Mouse (Mus musculus) neural tube, embryonic 12.5 days (tissue): ENCODE data around the gene Chil5. TPM values are rescaled to one million over a fixed set of nuclear protein-coding genes. Genes with fewer than 3 reads are reported as not detected.
A peak's percentile ranks its signal among the peaks of the same experiment; 100 is the strongest.
"Not testable (repeated sequence)": the region's sequence is repeated elsewhere in the genome, so short reads cannot be mapped to it uniquely, and the experiment has no call there.

Source experiments
- ATAC-seq: fragments of 200-750 bp; cut with Nextera tagmentation; 2 replicates; pipeline ENCODE4 v1.8.0; 2017; ENCODE audit warnings: low read depth, mild to moderate bottlenecking, moderate TSS enrichment, moderate library complexity; ENCODE audit not compliant: low FRiP score
- H3K27ac ChIP-seq: fragments of 300-500 bp; sonication (generic); 2 replicates; pipeline ENCODE4 v1.5.1; 2016
- H3K27me3 ChIP-seq: fragments of 300-500 bp; sonication (generic); replicated peaks from 2 replicates; pipeline ENCODE4 v1.6.1; 2016; ENCODE audit warnings: mild to moderate bottlenecking
- H3K36me3 ChIP-seq: fragments of 300-500 bp; sonication (generic); 2 replicates; pipeline ENCODE4 v1.6.1; 2016; ENCODE audit warnings: mild to moderate bottlenecking
- H3K4me1 ChIP-seq: fragments of 300-500 bp; sonication (generic); 2 replicates; pipeline ENCODE4 v1.6.1; 2016
- H3K4me2 ChIP-seq: fragments of 300-500 bp; sonication (generic); replicated peaks from 2 replicates; pipeline ENCODE4 v1.6.1; 2016; ENCODE audit warnings: mild to moderate bottlenecking
- H3K4me3 ChIP-seq: fragments of 300-500 bp; sonication (generic); 2 replicates; pipeline ENCODE4 v1.5.1; 2016
- H3K9ac ChIP-seq: fragments of 300-500 bp; sonication (generic); 2 replicates; pipeline ENCODE4 v1.6.1; 2016; ENCODE audit warnings: mild to moderate bottlenecking
- H3K9me3 ChIP-seq: fragments of 300-500 bp; sonication (generic); 2 replicates; pipeline ENCODE4 v1.6.1; 2016; ENCODE audit warnings: mild to moderate bottlenecking
- WGBS: fragments of 180-500 bp; shearing (Covaris S2); methylation state at CpG from one replicate; pipeline ENCODE4 v1.1.7; 2016; 5-methylcytosine and 5-hydroxymethylcytosine counted together
- polyA plus RNA-seq: library from polyadenylated mRNA; unstranded; fragments of >200 nt; fragmentation: Nextera tagmentation; extraction: Ambion mirVana; gene quantifications from 2 replicates; pipeline ENCODE4 v1.2.1, GENCODE M21; 2016

Gene Chil5
- not detected in 2 replicates for polyA plus RNA-seq

DNA sequence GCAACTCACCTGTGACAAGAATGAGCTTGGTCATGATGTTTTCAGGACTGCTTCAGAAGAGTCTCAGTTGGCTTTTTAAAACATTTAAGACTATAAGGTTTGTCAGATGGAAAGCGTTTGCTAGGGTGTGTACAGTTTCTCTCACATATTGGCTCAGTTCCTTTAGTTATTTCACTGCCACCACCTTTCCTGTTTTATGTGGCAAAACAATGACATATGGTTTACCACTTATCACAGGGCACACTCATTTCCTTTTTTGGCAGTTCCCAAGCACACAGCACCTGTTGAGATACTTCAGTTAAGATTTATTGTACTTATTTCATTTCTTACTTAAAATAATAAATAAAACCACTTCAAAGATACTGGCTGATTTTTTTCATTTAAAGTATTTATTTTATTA lies at the start of gene Chil5:
Chil5 (minus strand) TSS at position 34 of the 400 bp plus-strand sequence.
- no peak within 1 kb of the TSS for H3K9ac ChIP-seq

DNA sequence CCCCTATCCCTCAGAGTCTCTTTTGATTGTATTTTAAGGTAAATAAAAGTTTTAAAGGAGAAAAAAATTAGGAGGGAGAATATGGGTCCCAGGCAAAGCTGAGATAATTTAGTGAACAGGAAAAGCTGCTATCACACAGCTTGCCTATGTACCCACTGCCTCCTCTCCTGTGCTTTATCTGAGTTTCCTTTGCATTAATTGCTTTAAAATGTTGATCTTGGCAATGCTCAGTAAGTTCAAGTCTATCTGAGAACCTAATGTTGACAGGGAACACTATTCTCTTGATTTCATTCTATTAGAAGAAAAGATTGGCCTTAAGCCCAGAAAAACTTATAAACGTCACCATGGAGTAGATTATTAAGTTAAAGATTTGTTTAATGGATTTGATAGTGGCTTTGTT lies 42.2 kb upstream of the Chil5 start:
- no peaks in the 10 kb centered on the region for H3K9me3 ChIP-seq
- no peaks in the 10 kb centered on the region for H3K27me3 ChIP-seq
- H3K4me2 ChIP-seq, result no peak overlapping the region
- H3K9ac ChIP-seq, result no peak overlapping the region
- no peak overlapping the region for H3K27ac ChIP-seq
- 80% methylated on average over 1 of the region's 1 CpGs for WGBS
- H3K36me3 ChIP-seq, result no peaks in the 10 kb centered on the region
- no peak overlapping the region for H3K4me3 ChIP-seq
- H3K4me1 ChIP-seq, result no peaks in the 10 kb centered on the region
- ATAC-seq, result no peak

More for the DNA sequence above, at the start of gene Chil5:
- no peaks in the 10 kb centered on the region for H3K27me3 ChIP-seq
- no peak within 1 kb of the TSS for H3K4me2 ChIP-seq
- no peak for ATAC-seq
- H3K36me3 ChIP-seq, result no peaks in the 10 kb centered on the region
- no peak within 1 kb of the TSS for H3K4me3 ChIP-seq
- 88% methylated on average over 1 of the region's 1 CpGs for WGBS
- no peaks in the 10 kb centered on the region for H3K9me3 ChIP-seq
- no peak within 1 kb of the TSS for H3K27ac ChIP-seq
- no peaks in the 10 kb centered on the region for H3K4me1 ChIP-seq

DNA sequence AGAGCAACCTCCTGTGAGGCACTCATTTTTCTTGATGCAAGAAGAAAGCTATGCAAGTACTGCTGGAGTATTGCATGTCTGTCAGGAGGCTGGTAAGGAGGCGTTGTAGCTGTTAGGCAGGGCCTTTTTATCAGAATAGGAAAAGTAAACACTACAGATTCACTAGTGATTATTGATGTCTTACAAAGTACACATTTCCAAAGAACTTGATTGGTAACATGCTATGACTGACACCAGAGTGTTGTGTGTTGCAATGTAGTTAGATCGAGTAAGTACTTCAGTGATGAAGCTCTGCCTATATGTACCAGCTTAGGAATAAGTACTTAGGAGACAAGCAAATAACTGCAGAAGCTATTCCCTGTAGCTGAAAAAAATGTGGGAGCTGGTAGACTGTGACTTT lies 38.4 kb upstream of the Chil5 start:
- WGBS, result 83% methylated on average over 2 of the region's 2 CpGs
- Histone ChIP-seq H3K9ac (no peak overlapping the region), H3K4me3 (no peak overlapping the region), H3K4me1 (no peaks in the 10 kb centered on the region), H3K9me3 (no peaks in the 10 kb centered on the region), H3K27ac (no peak overlapping the region), H3K4me2 (no peak overlapping the region), H3K36me3 (no peaks in the 10 kb centered on the region), H3K27me3 (no peaks in the 10 kb centered on the region)
- ATAC-seq, result no peak

DNA sequence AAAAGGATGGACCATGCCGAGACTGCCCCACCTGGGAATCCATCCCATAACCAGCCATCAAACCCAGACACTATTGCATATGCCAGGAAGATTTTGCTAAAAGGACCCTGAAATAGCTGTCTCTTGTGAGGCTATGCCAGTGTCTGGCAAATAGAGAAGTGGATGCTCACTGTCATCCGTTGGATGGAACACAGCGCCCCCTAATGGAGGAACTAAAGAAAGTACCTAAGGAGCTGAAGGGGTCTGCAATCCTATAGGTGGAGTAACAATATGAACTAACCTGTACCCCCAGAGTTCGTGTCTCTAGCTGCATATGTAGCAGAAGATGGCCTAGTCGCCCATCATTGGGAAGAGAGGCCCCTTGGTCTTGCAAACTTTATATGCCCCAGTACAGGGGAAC lies 35.1 kb upstream of the Chil5 start:
- ATAC-seq, result not testable (repeated sequence)
- 35% methylated on average over 5 of the region's 5 CpGs for WGBS

DNA sequence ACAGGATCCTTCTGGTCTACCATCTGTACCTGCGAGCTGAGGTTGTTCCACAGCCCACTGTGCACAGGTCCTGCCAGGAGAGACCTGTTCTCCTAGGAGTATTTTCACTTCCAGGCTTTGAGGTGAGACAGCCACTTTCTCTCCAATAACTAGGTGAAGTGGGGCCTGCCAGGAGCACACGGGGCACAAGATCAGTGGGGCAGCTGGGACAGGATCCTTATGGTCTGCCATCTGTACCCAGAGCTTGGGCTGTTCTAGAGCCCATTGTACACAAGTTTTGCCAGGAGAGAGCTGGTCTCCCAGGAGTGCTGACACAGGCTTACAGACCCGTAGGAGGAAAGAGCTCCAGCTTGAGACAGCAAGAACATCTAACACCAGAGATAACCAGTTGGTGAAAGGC lies 25.4 kb upstream of the Chil5 start:
- Histone ChIP-seq H3K27me3 (no peaks in the 10 kb centered on the region), H3K4me1 (no peaks in the 10 kb centered on the region), H3K36me3 (no peaks in the 10 kb centered on the region), H3K27ac (no peak overlapping the region), H3K4me2 (no peak overlapping the region), H3K4me3 (no peak overlapping the region), H3K9me3 (no peaks in the 10 kb centered on the region), H3K9ac (no peak overlapping the region)
- no peak for ATAC-seq
- WGBS, result 79% methylated on average over 3 of the region's 3 CpGs

More for the DNA sequence above, 35.1 kb upstream of the Chil5 start:
- H3K9me3 ChIP-seq, H3K4me2 ChIP-seq, H3K4me1 ChIP-seq, H3K9ac ChIP-seq, H3K27me3 ChIP-seq, H3K27ac ChIP-seq, H3K4me3 ChIP-seq, H3K36me3 ChIP-seq: not testable (repeated sequence)

DNA sequence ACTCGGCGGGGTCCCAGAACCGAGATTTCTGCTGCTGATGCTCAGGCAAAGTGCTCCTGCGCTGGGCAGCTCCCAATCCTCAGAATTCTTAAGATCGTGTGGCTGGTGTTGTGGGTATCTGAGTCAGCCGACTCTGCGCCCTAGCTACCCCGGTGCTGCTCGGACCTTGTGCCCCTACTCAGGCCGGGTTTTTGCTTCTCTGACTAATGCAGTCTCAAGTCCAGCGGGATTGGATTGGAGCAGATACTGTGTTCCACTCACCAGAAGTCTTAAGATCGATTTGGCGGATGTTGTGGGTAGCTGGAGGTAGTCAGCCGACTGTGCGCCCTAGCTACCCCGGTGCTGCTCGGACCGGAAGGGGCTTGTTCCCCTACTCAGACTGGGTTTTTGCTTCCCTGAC lies 19.3 kb upstream of the Chil5 start:
- no peaks in the 10 kb centered on the region for H3K9me3 ChIP-seq
- ATAC-seq, result no peak
- no peaks in the 10 kb centered on the region for H3K4me1 ChIP-seq
- H3K4me3 ChIP-seq, result no peak overlapping the region
- no peak overlapping the region for H3K4me2 ChIP-seq
- 75% methylated on average over 18 of the region's 18 CpGs for WGBS
- H3K9ac ChIP-seq, result no peak overlapping the region
- H3K27ac ChIP-seq, result no peak overlapping the region
- no peaks in the 10 kb centered on the region for H3K27me3 ChIP-seq
- no peaks in the 10 kb centered on the region for H3K36me3 ChIP-seq

DNA sequence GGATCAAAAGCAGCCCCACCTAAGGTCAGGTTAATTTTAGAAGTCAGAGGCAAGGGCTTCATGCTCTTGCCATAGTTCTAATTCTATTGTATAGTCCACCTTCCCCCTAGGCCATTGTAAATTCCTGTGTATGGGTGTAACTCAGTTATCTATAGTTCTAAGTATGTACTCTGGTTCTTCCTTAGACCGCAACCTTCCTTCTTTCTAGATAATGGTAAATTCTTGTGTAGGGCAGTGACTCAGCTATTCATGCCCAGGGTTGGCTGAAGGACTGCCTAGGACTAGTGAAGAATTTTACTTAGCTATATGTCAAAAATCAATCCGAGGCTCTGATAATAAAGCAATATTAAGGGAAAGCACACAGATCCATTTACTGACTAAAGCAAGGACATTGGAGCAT lies 7.7 kb upstream of the Chil5 start:
- Histone ChIP-seq H3K27me3 (no peaks in the 10 kb centered on the region), H3K4me3 (no peak overlapping the region), H3K27ac (no peak overlapping the region), H3K9ac (no peak overlapping the region), H3K4me2 (no peak overlapping the region), H3K9me3 (no peaks in the 10 kb centered on the region), H3K36me3 (no peaks in the 10 kb centered on the region), H3K4me1 (no peaks in the 10 kb centered on the region)
- no peak for ATAC-seq
- 91% methylated on average over 2 of the region's 2 CpGs for WGBS

DNA sequence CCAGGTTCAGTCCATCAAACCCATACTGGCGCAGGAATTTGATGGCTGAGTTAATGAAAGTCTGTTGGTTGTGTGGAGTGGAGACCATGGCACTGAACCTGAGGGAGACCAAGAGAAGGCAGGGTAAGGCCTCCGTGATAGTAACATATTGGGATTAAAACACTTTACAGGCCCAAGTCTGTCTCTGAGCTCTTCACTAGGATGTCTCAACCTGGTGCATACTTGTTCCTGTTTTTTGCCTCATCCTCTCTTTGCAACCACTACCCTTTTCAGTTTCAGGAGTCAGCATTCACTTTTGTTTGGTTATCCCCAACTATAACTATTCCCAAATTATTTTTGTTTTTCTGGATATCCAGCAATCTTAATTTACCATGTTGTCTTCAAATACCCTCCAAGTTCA lies 8.5 kb downstream of the Chil5 start:
- no peaks in the 10 kb centered on the region for H3K9me3 ChIP-seq
- ATAC-seq, result no peak
- 83% methylated on average over 2 of the region's 2 CpGs for WGBS

DNA sequence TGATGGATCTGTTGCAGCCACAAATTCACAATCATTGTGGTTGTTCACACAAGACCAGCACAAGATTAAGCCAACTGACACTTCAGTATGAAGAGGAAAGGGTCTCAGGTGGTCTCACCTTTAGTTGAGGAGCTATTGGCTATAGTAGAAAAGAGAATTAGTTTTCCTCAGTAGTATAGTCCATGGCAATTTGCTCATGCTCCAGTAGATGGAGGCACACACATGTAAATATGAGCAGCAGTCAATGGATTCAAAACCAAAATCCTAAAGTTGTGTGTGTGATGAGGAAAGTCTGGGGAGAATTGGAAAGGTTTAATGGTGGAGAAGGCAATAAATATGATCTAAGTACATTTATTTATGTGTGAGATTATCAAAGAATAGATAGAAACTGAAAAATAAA lies 10.8 kb downstream of the Chil5 start:
- Histone ChIP-seq H3K9me3 (no peaks in the 10 kb centered on the region), H3K36me3 (no peaks in the 10 kb centered on the region), H3K4me1 (no peaks in the 10 kb centered on the region), H3K9ac (no peak overlapping the region), H3K4me3 (no peak overlapping the region), H3K27ac (no peak overlapping the region), H3K27me3 (no peaks in the 10 kb centered on the region), H3K4me2 (no peak overlapping the region)
- no peak for ATAC-seq

More for the DNA sequence above, 8.5 kb downstream of the Chil5 start:
- Histone ChIP-seq H3K36me3 (no peaks in the 10 kb centered on the region), H3K27me3 (no peaks in the 10 kb centered on the region), H3K4me2 (no peak overlapping the region), H3K27ac (no peak overlapping the region), H3K4me1 (no peaks in the 10 kb centered on the region), H3K4me3 (no peak overlapping the region), H3K9ac (no peak overlapping the region)

DNA sequence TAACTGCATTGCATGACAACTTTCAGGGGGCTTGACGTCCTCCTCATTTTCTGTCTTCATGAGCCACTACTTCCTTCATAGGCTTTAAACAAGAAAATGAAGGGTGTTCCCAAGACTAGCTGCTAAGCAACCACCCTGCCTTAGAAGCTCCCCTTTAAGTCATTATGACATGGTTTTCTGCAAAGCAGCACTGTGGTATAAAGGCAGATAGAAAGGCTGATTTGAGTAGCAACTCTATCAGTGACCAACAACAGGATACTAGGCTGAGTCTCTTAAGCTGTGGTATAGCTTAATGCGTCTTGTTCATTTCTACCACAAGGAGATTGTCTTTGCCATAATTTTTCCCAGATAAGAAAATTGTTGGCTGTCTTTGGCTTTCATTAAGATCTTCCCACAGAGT lies 18.1 kb downstream of the Chil5 start, which contains the start of gene Pifo:
Pifo (minus strand) TSS at position 101 of the 400 bp plus-strand sequence.
- no peaks in the 10 kb centered on the region for H3K27me3 ChIP-seq
- WGBS, result 86% methylated on average over 2 of the region's 2 CpGs

DNA sequence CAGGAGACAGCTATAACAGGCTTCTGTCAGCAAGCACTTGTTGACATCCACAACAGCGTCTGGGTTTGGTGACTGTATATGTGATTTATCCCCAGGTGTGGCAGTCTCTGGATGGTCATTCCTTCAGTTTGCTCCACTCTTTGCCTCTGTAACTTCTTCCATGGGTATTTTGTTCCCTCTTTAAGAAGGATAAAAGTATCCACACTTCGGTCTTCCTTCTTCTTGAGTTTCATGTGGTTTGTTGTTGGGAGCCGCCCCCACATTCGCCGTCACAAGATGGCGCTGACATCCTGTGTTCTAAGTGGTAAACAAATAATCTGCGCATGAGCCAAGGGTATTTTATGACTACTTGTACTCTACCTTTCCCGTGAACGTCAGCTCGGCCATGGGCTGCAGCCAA lies 29.3 kb downstream of the Chil5 start:
- H3K36me3 ChIP-seq, H3K4me2 ChIP-seq, H3K27me3 ChIP-seq, H3K4me3 ChIP-seq, H3K4me1 ChIP-seq, H3K9ac ChIP-seq, H3K9me3 ChIP-seq, H3K27ac ChIP-seq, ATAC-seq: not testable (repeated sequence)
- 70% methylated on average over 10 of the region's 10 CpGs for WGBS

More for the DNA sequence above, 18.1 kb downstream of the Chil5 start, which contains the start of gene Pifo:
- no peak within 1 kb of the TSS for H3K9ac ChIP-seq
- ATAC-seq, result no peak
- no peak within 1 kb of the TSS for H3K27ac ChIP-seq
- no peaks in the 10 kb centered on the region for H3K36me3 ChIP-seq
- no peaks in the 10 kb centered on the region for H3K4me1 ChIP-seq
- no peak within 1 kb of the TSS for H3K4me3 ChIP-seq
- no peak within 1 kb of the TSS for H3K4me2 ChIP-seq
- no peaks in the 10 kb centered on the region for H3K9me3 ChIP-seq

DNA sequence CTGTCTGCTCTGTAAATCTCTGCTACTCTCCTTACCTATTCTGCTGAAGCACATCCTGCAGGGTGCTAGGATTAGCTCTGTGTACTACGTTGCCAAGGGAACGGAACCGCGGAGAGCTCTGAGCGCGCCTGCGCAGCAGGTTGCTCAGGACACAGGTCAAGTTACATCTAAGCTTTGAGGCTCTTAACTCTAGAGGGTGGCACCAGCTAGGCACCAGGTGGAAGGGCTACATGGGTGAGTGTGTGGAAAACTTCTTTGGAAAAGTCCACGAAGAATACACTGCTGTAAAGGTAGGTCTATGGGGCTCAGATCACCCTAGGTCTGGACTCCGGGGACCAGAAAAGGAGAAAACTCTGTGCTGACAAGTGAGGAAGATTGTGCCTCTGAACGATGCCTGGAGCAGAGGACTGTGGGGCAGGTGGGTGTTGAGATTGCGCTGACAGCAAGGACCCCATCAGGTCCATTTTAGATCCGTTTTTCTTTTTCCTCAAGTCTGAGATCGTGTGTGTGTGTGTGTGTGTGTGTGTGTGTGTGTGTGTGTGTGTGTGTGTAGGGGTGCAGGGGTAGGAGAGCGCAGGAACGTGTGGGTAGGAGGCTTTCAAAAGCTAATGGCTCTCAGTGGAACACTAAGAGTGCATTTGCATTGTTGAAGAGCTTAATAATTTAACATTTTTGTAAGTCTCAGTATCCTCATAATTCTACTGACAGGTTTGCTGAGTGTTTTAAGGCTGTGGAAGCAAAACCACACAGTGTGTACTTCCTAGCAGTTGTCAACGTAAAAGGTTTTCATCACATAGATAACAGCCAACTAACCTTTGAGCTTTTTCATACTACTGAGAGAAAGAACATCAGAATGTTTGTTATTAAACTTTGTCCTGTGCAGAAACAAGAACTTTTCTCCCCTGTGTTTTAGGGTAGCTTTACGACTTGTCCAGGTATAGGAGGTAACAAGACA lies 30.9 kb downstream of the Chil5 start:
- ATAC-seq, result peak; percentile 88
- no peak overlapping the region for H3K4me3 ChIP-seq
- H3K9ac ChIP-seq, result 0 out of 2 replicates have a peak overlapping the region, but pooled peaks have one; percentile 3
- WGBS, result 23% methylated on average over 17 of the region's 17 CpGs
- H3K27me3 ChIP-seq, result no peaks in the 10 kb centered on the region
- H3K4me1 ChIP-seq, result peaks cover 8% of the 10 kb centered on the region; the same call in 1 of the 2 replicates
- H3K4me2 ChIP-seq, result peak overlapping the region; percentile 49
- H3K9me3 ChIP-seq, result no peaks in the 10 kb centered on the region
- no peak overlapping the region for H3K27ac ChIP-seq
- H3K36me3 ChIP-seq, result no peaks in the 10 kb centered on the region
